In genomic region chr9:64122601-64123000, GRCm38 (mm10) we compare ENCODE assay signal across 27 mouse cellular contexts. TPM values are rescaled to one million over a fixed set of nuclear protein-coding genes. Genes with fewer than 3 reads are reported as not detected.
DNase-seq lines count a peak whose midpoint lies in the region; ATAC-seq and TF ChIP-seq lines count a peak whose summit lies in the region.
"Had no signal": no experiment of that assay in that cellular context is flagged by ENCODE, and none has a peak within 500 bp of the region (broad histone marks: within the 10 kb centered on the region; RNA-seq: fewer than 3 reads in every experiment).

No protein-coding gene starts in this region.

- H3K27me3 ChIP-seq in E14TG2a.4 (ENCODE audit: insufficient read depth, low read length), result peaks cover 4% of the 10 kb centered on the region; the same call in 1 of the 2 replicates
- H3K27me3 ChIP-seq in cerebellum, adult 2 months (ENCODE audit: control insufficient read depth, insufficient read depth, low read length), result no peaks in the 10 kb centered on the region; the same call in 1 of the 2 replicates
- no peaks in the 10 kb centered on the region for H3K27me3 ChIP-seq in forebrain, postnatal 0 days (ENCODE audit: insufficient read depth, low read length)
- H3K27me3 ChIP-seq: CH12.LX; embryonic facial prominence, embryonic 12.5 days; forebrain, embryonic 13.5 days; forebrain, embryonic 15.5 days; Patski had no signal

- TF ChIP-seq POLR2A in cerebellum, adult 2 months (IDR thresholded peaks at IDR 0.05; ENCODE audit: borderline replicate concordance, insufficient read depth, low read length), result no peak

- H3K4me2 ChIP-seq in forebrain, postnatal 0 days (ENCODE audit: low read depth), result no peak overlapping the region
- H3K4me2 ChIP-seq: embryonic facial prominence, embryonic 12.5 days; forebrain, embryonic 13.5 days; forebrain, embryonic 15.5 days had no signal

- H3K4me1 ChIP-seq in E14TG2a.4 (replicated peaks; ENCODE audit: low read depth, low read length), result peaks cover 74% of the 10 kb centered on the region
- no peaks in the 10 kb centered on the region for H3K4me1 ChIP-seq in cerebellum, adult 2 months (ENCODE audit: control insufficient read depth, insufficient read depth, low read length)
- no peaks in the 10 kb centered on the region for H3K4me1 ChIP-seq in forebrain, postnatal 0 days (ENCODE audit: insufficient read depth)
- H3K4me1 ChIP-seq: forebrain, embryonic 13.5 days; forebrain, embryonic 15.5 days had no signal

- no peak overlapping the region for H3K9ac ChIP-seq in forebrain, postnatal 0 days
- H3K9ac ChIP-seq: embryonic facial prominence, embryonic 12.5 days; forebrain, embryonic 13.5 days; forebrain, embryonic 15.5 days had no signal

- H3K4me3 ChIP-seq in E14TG2a.4 (replicated peaks; ENCODE audit: low read length), result peak overlapping the region; percentile 57
- H3K4me3 ChIP-seq in cerebellum, adult 2 months (replicated peaks; ENCODE audit: insufficient read depth, low read depth, low read length), result no peak overlapping the region
- no peak overlapping the region for H3K4me3 ChIP-seq in forebrain, postnatal 0 days (ENCODE audit: low read depth, low read length)
- H3K4me3 ChIP-seq: embryonic facial prominence, embryonic 10.5 days; embryonic facial prominence, embryonic 12.5 days; forebrain, embryonic 13.5 days; forebrain, embryonic 15.5 days had no signal

- no peak for ATAC-seq in forebrain, postnatal 0 days
- ATAC-seq: CD4-positive, CD25-positive, alpha-beta regulatory T cell, adult 4 months; forebrain, embryonic 13.5 days; forebrain, embryonic 15.5 days; Patski had no signal

- no peaks in the 10 kb centered on the region for H3K9me3 ChIP-seq in E14TG2a.4 (ENCODE audit: low read length)
- H3K9me3 ChIP-seq in forebrain, postnatal 0 days (ENCODE audit: low read length), result no peaks in the 10 kb centered on the region
- H3K9me3 ChIP-seq: embryonic facial prominence, embryonic 10.5 days; embryonic facial prominence, embryonic 12.5 days; forebrain, embryonic 13.5 days; forebrain, embryonic 15.5 days; G1E had no signal

- TF ChIP-seq CTCF in E14TG2a.4 (conservative IDR thresholded peaks at IDR 0.05; ENCODE audit: low read length), result no peak
- no peak for TF ChIP-seq CTCF in cerebellum, adult 2 months (IDR thresholded peaks at IDR 0.05; ENCODE audit: borderline replicate concordance, insufficient read depth, low read depth, low read length)
- no peak for TF ChIP-seq CTCF in forebrain, postnatal 0 days (IDR thresholded peaks at IDR 0.05; ENCODE audit: low read depth)

- H3K27ac ChIP-seq in cerebellum, adult 2 months (ENCODE audit: insufficient read depth, low read length), result no peak overlapping the region
- H3K27ac ChIP-seq in forebrain, postnatal 0 days (ENCODE audit: low read depth, low read length), result no peak overlapping the region
- H3K27ac ChIP-seq: embryonic facial prominence, embryonic 10.5 days; embryonic facial prominence, embryonic 12.5 days; forebrain, embryonic 13.5 days; forebrain, embryonic 15.5 days had no signal

- H3K36me3 ChIP-seq in E14TG2a.4 (ENCODE audit: insufficient read depth, low read length), result no peaks in the 10 kb centered on the region
- no peaks in the 10 kb centered on the region for H3K36me3 ChIP-seq in forebrain, postnatal 0 days (ENCODE audit: insufficient read depth)
- H3K36me3 ChIP-seq: embryonic facial prominence, embryonic 10.5 days; embryonic facial prominence, embryonic 12.5 days; forebrain, embryonic 15.5 days; G1E had no signal

- WGBS in cerebellum, adult 2 months, result 89% methylated on average over 10 of the region's 10 CpGs
- WGBS in forebrain, postnatal 0 days, result 94% methylated on average over 10 of the region's 10 CpGs

- DNase-seq in ES-CJ7 (ENCODE audit: low read depth, low spot score), result peak; percentile 96
- DNase-seq in R1 (ENCODE audit: low read depth, low spot score), result peak; percentile 97
- DNase-seq in ZHBTc4 (ENCODE audit: low read depth, low spot score), result peak; percentile 96
- DNase-seq in cerebellum, adult 2 months, result no peak
- no peak for DNase-seq in forebrain, postnatal 0 days
- DNase-seq in kidney, adult 11 months, result no peak
- DNase-seq: adrenal gland, adult 2 months; adrenal gland, postnatal 10 days; adrenal gland, postnatal 25 days; B cell, adult 2 months; cerebellum, adult 11 months; cerebellum, adult 18-20 months; cerebellum, adult 9-10 months; cerebellum, postnatal 10 days; cerebellum, postnatal 25 days had no signal

RNA-seq across cellular contexts. Expression of gene Lctl, which starts 5.7 kb away (rescaled TPM):
- 0.14 and 0.38 TPM in 2 replicates for polyA plus RNA-seq in cerebellum, adult 2 months (2012; rRNA removed)
- total RNA-seq in forebrain, postnatal 0 days (2014; rRNA removed), result not detected in 2 replicates
- polyA plus RNA-seq in forebrain, postnatal 0 days (2015; fragmentation: Nextera tagmentation; extraction: Ambion mirVana), result not detected in 2 replicates
- total RNA-seq: G1E had no signal
- polyA plus RNA-seq: brain, embryonic 14.5 days; CD4-positive, CD25-positive, alpha-beta regulatory T cell, adult 4 months; embryonic facial prominence, embryonic 12.5 days; embryonic facial prominence, embryonic 14.5 days; forebrain, embryonic 11.5 days; forebrain, embryonic 13.5 days; forebrain, embryonic 15.5 days; G1E had no signal

RNA-seq across cellular contexts. Expression of gene Zwilch, which starts 50.3 kb away (rescaled TPM):
- 3.1 and 3.7 TPM in 2 replicates for polyA plus RNA-seq in cerebellum, adult 2 months (2012; rRNA removed)
- total RNA-seq in forebrain, postnatal 0 days (2014; rRNA removed), result 5.8 and 8.9 TPM in 2 replicates
- 1.3 and 2.0 TPM in 2 replicates for polyA plus RNA-seq in forebrain, postnatal 0 days (2015; fragmentation: Nextera tagmentation; extraction: Ambion mirVana)

RNA-seq across cellular contexts. Expression of gene Rpl4, which starts 50.6 kb away (rescaled TPM):
- 448 and 489 TPM in 2 replicates for polyA plus RNA-seq in cerebellum, adult 2 months (2012; rRNA removed)
- total RNA-seq in forebrain, postnatal 0 days (2014; rRNA removed), result 957 and 1,068 TPM in 2 replicates
- polyA plus RNA-seq in forebrain, postnatal 0 days (2015; fragmentation: Nextera tagmentation; extraction: Ambion mirVana), result 693 and 790 TPM in 2 replicates

RNA-seq across cellular contexts. Expression of gene Snapc5, which starts 56.5 kb away (rescaled TPM):
- polyA plus RNA-seq in cerebellum, adult 2 months (2012; rRNA removed), result 32.3 and 33.6 TPM in 2 replicates
- 10.5 and 15.2 TPM in 2 replicates for total RNA-seq in forebrain, postnatal 0 days (2014; rRNA removed)
- 18.2 and 24.5 TPM in 2 replicates for polyA plus RNA-seq in forebrain, postnatal 0 days (2015; fragmentation: Nextera tagmentation; extraction: Ambion mirVana)

Comparison
In these comparisons a context has a peak if more than half of its experiments do, and no peak if none do; other contexts are left out.
1. DNase-seq: peak in ES-CJ7 (single experiment), R1 (single experiment) and ZHBTc4 (single experiment); none in cerebellum, adult 2 months (0 of 2), forebrain, postnatal 0 days (single experiment) and kidney, adult 11 months (single experiment).